Mouse (Mus musculus): ENCODE measurements at regions not wholly inside any gene's neighbourhood (a gene's known extent, or its start where the extent isn't known, plus 50 kb on each side); places are given as distances from the start of the nearest gene placed in this dataset.

DNA sequence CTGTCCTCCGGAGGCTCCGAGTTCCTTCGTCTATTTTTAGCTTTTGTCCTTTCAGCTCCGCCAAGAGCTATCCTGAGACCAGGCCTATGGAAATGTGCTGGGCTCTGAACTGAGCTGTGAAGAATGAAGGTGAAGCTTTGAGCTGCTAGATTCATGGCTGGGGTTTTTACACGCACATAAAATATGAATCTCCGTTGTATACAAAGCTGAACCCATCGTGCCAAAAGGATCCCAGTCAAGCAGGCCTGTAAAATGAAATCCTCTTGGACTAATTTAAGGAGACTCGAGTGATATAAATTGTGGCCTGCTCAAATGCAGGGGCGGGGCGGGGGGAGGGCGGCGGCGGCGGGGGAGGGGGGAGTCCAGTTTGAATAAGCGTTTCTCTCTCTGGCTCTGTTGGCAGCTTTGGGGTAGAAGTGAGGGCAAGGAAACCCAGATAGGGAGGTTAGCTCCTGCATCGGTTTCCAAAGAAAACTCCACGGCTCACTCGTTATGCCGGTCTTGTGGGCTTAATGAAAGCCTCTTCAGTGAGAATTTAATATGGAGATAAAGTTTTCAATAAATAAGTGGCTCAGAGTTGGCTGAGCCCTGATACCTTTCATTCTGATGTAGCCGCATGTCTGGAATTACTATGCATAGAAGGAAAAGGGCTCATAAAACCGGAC is 277.1 kb upstream of the Pbx1 start:
- WGBS = 20% methylated on average over 21 of the region's 21 CpGs

DNA sequence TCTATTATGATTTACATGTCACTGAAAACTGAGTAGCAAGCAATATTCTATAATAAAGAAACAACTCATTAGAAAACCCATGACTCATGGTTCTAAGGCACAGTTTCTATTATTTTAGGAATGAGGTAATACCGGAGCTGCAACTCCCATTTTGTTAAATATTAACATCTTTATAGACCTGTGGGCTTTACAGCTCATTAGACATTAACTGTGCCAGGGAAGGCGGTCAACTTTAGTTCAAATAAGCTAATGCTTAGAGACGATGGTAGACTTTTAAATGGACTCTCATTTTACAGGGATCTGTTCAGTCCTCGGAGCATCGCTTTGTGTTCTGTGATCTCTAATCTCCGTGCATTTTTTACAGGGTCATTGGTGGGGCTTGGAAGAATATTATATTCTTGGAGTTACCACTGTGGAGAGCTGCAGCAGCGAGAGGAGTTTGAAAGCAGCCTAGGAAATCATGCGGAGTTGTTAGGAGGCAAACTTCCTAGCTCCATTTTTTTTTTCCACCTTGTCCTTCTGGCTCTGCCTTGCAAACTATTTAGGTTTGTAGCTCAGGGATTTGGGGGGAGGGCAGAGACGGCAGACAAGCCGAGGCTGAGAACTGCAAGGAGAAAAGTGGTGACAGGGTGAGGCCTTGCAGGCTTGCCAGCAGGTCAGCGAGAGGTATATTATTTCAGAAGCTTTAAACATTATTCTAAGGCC is 276.2 kb upstream of the Pbx1 start:
- H3K9ac ChIP-seq = no peak overlapping the region
- ATAC-seq (ENCODE audit: insufficient number of reproducible peaks, low FRiP score, low TSS enrichment, low read depth) = no peak
- 30% methylated on average over 11 of the region's 11 CpGs for WGBS
- no peak overlapping the region for H3K4me3 ChIP-seq (replicated peaks)
- peak overlapping the region; percentile 34; the same call in 1 of the 2 replicates for H3K27ac ChIP-seq (replicated peaks)
- H3K9me3 ChIP-seq (replicated peaks) = no peaks in the 10 kb centered on the region
- no peaks in the 10 kb centered on the region for H3K27me3 ChIP-seq
- no peaks in the 10 kb centered on the region for H3K36me3 ChIP-seq
- H3K4me1 ChIP-seq = peaks cover 12% of the 10 kb centered on the region; the same call in 1 of the 2 replicates
- H3K4me2 ChIP-seq (replicated peaks) = peak overlapping the region; percentile 33; the same call in 1 of the 2 replicates

More for the DNA sequence above, 277.1 kb upstream of the Pbx1 start:
- H3K9ac ChIP-seq = no peak overlapping the region
- H3K4me1 ChIP-seq = peaks cover 12% of the 10 kb centered on the region; the same call in 1 of the 2 replicates
- ATAC-seq (ENCODE audit: insufficient number of reproducible peaks, low FRiP score, low TSS enrichment, low read depth) = no peak; the same call in 1 of the 2 replicates
- no peaks in the 10 kb centered on the region for H3K9me3 ChIP-seq (replicated peaks)
- no peak overlapping the region for H3K4me3 ChIP-seq (replicated peaks)
- 0 out of 2 replicates have a peak overlapping the region, but pooled peaks have one; percentile 34 for H3K27ac ChIP-seq (replicated peaks)
- H3K27me3 ChIP-seq = no peaks in the 10 kb centered on the region
- peak overlapping the region; percentile 33 for H3K4me2 ChIP-seq (replicated peaks)
- H3K36me3 ChIP-seq = no peaks in the 10 kb centered on the region

DNA sequence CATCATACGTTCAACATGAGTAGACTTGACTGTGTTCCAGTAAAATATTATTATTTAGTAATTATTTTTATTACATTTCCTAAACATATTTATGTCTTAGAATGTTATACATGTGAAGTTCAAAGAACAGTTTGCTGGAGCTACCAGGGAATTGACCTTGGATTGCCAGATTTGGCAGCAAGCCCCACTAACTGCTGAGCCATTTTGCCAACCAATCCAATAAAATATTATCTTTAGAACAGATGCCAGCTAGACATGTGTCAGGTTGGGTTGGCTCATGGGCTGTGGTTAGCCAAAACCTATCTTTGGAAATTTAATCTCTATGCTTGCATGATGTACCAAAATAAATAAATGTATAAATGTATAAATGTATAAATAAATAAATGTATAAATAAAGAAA is 265.3 kb upstream of the Pbx1 start:
- H3K27me3 ChIP-seq = no peaks in the 10 kb centered on the region
- no peaks in the 10 kb centered on the region for H3K36me3 ChIP-seq
- ATAC-seq (ENCODE audit: insufficient number of reproducible peaks, low FRiP score, low TSS enrichment, low read depth) = no peak
- no peaks in the 10 kb centered on the region for H3K9me3 ChIP-seq (replicated peaks)
- H3K4me2 ChIP-seq (replicated peaks) = no peak overlapping the region
- no peak overlapping the region for H3K9ac ChIP-seq
- no peak overlapping the region for H3K27ac ChIP-seq (replicated peaks)
- WGBS = 73% methylated on average over 1 of the region's 1 CpGs
- no peak overlapping the region for H3K4me3 ChIP-seq (replicated peaks)
- H3K4me1 ChIP-seq = no peaks in the 10 kb centered on the region

DNA sequence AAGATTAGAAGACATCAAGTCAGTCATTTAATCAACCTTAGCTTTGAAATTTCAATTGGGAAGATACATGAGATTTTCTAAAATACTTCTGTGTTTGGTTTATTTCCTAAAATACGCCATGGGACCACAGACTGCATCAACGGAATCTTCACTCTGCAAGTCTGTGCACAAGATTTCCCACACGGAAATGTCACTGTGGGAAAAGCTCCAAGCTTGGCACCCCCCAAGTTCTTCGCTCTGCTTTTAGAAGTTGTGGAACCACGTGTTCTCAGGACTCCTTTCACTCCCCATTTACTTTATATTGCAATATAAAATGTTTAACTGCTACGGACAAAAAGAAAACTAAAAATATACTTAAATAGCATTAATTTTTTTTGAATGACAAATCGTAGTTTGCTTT is 254.8 kb upstream of the Pbx1 start:
- Histone ChIP-seq H3K4me3 (replicated peaks) (no peak overlapping the region), H3K27ac (replicated peaks) (no peak overlapping the region), H3K27me3 (no peaks in the 10 kb centered on the region), H3K36me3 (no peaks in the 10 kb centered on the region), H3K9ac (no peak overlapping the region), H3K4me1 (no peaks in the 10 kb centered on the region), H3K4me2 (replicated peaks) (no peak overlapping the region), H3K9me3 (replicated peaks) (no peaks in the 10 kb centered on the region)
- no peak for ATAC-seq (ENCODE audit: insufficient number of reproducible peaks, low FRiP score, low TSS enrichment, low read depth)
- WGBS = 65% methylated on average over 7 of the region's 7 CpGs

DNA sequence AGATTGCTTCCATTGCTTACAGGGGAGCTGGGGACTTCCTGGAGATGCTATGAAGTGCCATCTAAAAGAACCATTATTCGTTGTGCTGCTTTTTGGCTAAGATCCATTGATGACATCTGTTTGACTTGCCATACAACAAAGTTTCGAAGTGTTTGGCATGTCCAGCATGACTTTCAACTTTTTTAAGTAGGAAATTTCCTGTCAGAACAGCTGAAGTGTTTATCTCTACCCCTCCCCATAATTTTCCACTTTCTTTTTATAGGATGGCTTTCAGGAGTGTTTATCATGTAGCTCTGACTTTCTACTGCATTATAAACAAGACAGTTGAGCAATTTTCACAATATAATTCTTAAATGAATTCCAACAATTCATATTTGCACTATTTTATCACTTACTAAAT is 253.1 kb upstream of the Pbx1 start:
- H3K27me3 ChIP-seq = no peaks in the 10 kb centered on the region
- no peaks in the 10 kb centered on the region for H3K9me3 ChIP-seq (replicated peaks)
- H3K4me2 ChIP-seq (replicated peaks) = no peak overlapping the region
- no peaks in the 10 kb centered on the region for H3K4me1 ChIP-seq
- WGBS = 68% methylated on average over 2 of the region's 2 CpGs
- no peaks in the 10 kb centered on the region for H3K36me3 ChIP-seq
- no peak for ATAC-seq (ENCODE audit: insufficient number of reproducible peaks, low FRiP score, low TSS enrichment, low read depth)
- H3K4me3 ChIP-seq (replicated peaks) = no peak overlapping the region
- no peak overlapping the region for H3K9ac ChIP-seq
- no peak overlapping the region for H3K27ac ChIP-seq (replicated peaks)

DNA sequence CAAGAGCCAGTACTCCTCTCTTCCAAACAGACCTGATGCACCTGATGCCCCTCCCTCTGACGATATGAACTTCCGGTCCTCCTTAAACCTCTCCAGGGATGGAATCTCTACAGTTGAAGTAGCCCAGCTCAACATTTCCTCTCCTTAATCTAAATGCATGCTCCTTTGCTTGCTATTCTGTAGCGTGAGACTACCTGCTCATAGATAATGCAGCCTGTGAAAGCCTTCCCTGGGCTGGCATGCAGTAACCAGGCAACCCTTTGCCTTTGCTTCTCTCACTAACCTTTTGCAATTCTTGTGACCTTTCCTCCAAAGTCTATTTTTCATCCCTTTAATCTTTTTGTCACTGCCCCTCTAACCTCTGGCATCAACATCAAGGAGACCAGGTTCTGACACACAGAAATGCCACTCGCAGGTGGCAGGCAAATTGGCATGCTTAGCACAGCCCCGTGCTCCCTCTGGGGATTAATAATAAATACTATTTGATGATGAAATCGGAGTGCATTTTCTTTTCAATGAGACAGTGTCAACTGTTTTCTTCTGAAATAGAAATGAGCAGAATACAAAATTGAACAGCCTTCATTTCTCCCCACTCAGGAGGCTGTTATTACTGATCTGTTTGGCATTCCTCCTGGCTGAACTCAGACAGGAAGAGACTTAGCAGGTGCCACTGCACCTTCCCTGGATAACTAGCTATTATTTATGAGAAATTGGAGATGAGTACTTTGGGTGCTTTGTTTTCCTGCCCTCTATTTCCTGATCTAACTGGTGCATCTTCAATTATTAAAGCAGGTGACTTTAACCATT is 249.8 kb upstream of the Pbx1 start:
- no peaks in the 10 kb centered on the region for H3K4me1 ChIP-seq
- WGBS = 74% methylated on average over 6 of the region's 6 CpGs
- H3K27me3 ChIP-seq = no peaks in the 10 kb centered on the region
- no peak for ATAC-seq (ENCODE audit: insufficient number of reproducible peaks, low FRiP score, low TSS enrichment, low read depth)
- H3K9me3 ChIP-seq (replicated peaks) = no peaks in the 10 kb centered on the region
- H3K27ac ChIP-seq (replicated peaks) = no peak overlapping the region
- no peaks in the 10 kb centered on the region for H3K36me3 ChIP-seq
- H3K9ac ChIP-seq = no peak overlapping the region
- no peak overlapping the region for H3K4me2 ChIP-seq (replicated peaks)
- H3K4me3 ChIP-seq (replicated peaks) = no peak overlapping the region

DNA sequence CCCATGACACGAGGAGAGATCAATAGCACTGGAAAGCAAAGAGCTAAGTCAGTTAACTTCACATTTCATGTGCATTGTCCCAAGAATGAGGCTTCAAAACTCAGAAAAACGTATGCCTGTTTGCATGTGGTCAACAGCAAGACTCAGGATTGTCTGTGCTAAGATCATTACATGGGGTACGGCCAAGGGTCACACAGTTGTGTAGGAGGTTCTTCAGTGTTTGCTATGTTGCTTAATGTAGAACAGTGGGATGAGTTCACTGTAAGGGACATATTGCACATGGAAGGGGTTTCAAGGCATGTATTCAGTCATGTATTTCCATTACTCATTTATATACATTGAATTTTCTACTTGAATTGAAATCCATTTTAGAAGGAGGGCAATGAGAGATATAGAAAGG is 248.6 kb upstream of the Pbx1 start:
- no peaks in the 10 kb centered on the region for H3K36me3 ChIP-seq
- H3K27ac ChIP-seq (replicated peaks) = no peak overlapping the region
- 78% methylated on average over 3 of the region's 3 CpGs for WGBS
- ATAC-seq (ENCODE audit: insufficient number of reproducible peaks, low FRiP score, low TSS enrichment, low read depth) = no peak
- no peaks in the 10 kb centered on the region for H3K9me3 ChIP-seq (replicated peaks)
- no peak overlapping the region for H3K4me3 ChIP-seq (replicated peaks)
- no peaks in the 10 kb centered on the region for H3K27me3 ChIP-seq
- no peak overlapping the region for H3K9ac ChIP-seq
- peaks cover 3% of the 10 kb centered on the region; the same call in 1 of the 2 replicates for H3K4me1 ChIP-seq
- H3K4me2 ChIP-seq (replicated peaks) = no peak overlapping the region

DNA sequence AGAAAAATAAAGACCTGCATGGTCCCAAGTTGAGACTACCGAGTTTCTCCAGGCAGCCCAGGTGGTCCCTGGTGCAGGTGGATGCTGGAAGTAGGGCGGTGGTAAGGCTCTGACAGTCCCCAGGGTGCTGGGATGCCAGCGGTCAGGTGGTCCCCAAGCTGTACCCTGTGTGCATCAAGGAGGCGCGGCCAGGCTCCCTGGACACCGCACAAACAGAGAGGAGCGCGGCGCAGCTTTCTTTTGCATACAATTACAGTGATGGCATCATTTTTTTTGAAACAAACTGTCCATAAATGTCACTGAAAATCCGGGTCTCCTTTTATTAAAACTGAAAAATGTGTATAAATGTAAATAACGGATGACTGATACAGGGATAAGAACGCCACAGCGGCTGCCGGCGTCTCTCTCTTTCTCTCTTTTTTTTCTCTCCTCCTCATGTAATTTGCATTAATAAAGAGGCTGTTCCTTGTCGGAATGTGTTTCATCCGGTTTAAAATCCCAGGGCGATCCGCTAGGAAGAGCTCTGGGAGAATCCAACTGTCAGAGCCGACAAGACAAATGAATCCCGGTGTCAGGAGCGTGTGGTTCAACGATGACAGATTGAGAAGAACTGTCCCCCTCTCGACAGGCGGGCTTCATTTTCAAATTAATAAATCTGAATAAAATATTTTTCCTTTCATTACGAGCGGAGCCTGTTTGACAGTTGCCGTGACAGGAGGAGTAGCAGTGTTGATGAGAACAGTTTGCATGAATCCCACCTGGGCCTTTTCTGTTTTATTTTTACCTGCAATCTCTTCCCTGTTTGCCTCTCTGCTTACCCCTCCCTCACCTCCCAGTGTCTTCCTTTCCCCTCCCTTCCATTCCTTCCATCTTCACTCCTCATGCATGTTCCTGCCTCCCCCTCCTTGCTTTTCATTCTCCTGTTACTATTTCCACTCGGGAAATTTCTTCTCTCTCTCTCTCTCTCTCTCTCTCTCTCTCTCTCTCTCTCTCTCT is 244.6 kb upstream of the Pbx1 start:
- no peak for ATAC-seq (ENCODE audit: insufficient number of reproducible peaks, low FRiP score, low TSS enrichment, low read depth)
- WGBS = 52% methylated on average over 29 of the region's 29 CpGs
- Histone ChIP-seq H3K36me3 (no peaks in the 10 kb centered on the region), H3K4me1 (peaks cover 3% of the 10 kb centered on the region; the same call in 1 of the 2 replicates), H3K27me3 (no peaks in the 10 kb centered on the region), H3K4me3 (replicated peaks) (peak overlapping the region; percentile 15; the same call in 1 of the 2 replicates), H3K27ac (replicated peaks) (no peak overlapping the region), H3K4me2 (replicated peaks) (peak overlapping the region; percentile 30), H3K9me3 (replicated peaks) (no peaks in the 10 kb centered on the region), H3K9ac (no peak overlapping the region)

DNA sequence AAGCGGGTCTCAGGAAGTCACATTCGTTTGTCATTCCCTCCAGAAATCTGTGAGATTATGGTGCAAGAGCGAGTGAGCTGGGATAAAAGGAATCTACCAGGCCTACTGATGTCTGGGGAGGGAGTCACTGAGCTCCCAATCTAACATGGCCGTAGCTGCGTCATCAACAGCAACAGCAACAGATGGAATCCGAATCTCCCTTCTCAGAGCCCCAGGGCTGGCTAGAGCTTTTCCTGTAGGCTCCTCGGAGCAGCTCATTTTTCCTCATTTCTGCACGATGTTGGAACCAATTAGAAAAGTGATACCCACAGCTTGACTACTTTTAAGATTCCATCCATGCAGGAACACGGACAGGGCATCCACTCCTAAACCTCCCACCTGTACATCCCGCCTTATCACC is 243.7 kb upstream of the Pbx1 start:
- Histone ChIP-seq H3K9me3 (replicated peaks) (no peaks in the 10 kb centered on the region), H3K36me3 (no peaks in the 10 kb centered on the region), H3K4me3 (replicated peaks) (no peak overlapping the region), H3K27ac (replicated peaks) (no peak overlapping the region), H3K9ac (no peak overlapping the region), H3K27me3 (no peaks in the 10 kb centered on the region), H3K4me1 (peaks cover 3% of the 10 kb centered on the region; the same call in 1 of the 2 replicates), H3K4me2 (replicated peaks) (no peak overlapping the region)
- WGBS = 38% methylated on average over 10 of the region's 10 CpGs
- no peak for ATAC-seq (ENCODE audit: insufficient number of reproducible peaks, low FRiP score, low TSS enrichment, low read depth)

DNA sequence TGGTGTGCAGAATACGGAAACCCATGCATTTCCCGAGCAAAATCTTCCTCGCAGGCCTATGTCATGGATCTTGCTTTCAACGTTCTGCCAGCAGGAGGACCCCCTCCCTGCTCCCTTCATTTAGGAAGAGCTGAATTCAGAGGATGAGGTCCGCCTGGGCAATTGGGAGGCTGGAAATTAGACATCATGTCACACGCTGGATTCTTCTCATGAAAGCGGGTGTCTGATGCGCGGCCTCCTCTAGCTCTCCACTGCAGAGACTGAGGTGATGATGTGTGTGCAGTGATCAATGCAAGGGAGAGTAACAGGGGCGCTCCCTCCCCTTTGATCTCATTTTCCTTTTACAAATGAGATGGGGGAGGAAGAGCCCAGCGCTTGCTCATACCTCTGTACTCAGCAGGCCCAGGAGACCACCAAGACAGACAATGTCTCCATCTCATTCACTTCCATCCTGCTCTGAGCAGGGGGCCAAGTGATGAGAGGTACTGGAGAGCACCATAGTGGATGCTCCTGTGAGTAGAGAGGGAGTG is 230.8 kb upstream of the Pbx1 start:
- H3K4me1 ChIP-seq = no peaks in the 10 kb centered on the region
- no peak overlapping the region for H3K9ac ChIP-seq
- H3K27ac ChIP-seq (replicated peaks) = no peak overlapping the region
- no peaks in the 10 kb centered on the region for H3K27me3 ChIP-seq
- 51% methylated on average over 11 of the region's 11 CpGs for WGBS
- H3K4me2 ChIP-seq (replicated peaks) = no peak overlapping the region
- H3K4me3 ChIP-seq (replicated peaks) = no peak overlapping the region
- no peak for ATAC-seq (ENCODE audit: insufficient number of reproducible peaks, low FRiP score, low TSS enrichment, low read depth)
- H3K36me3 ChIP-seq = no peaks in the 10 kb centered on the region
- H3K9me3 ChIP-seq (replicated peaks) = no peaks in the 10 kb centered on the region
